Mouse (Mus musculus) forebrain, postnatal 0 days (tissue): ENCODE measurements around the gene Aipl1. TPM values are rescaled to one million over a fixed set of nuclear protein-coding genes. Genes with fewer than 3 reads are reported as not detected.

Source experiments
- ATAC-seq: fragments of 200-750 bp; cut with Nextera tagmentation; 2 replicates; pipeline ENCODE4 v1.8.0; 2017; ENCODE audit warnings: mild to moderate bottlenecking, moderate library complexity
- DNase-seq: peaks from one replicate; pipeline ENCODE4 v3.0.0-alpha.2; 2015
- H3K27ac ChIP-seq: fragments of 300-500 bp; sonication (generic); 2 replicates; pipeline ENCODE4 v1.5.1; 2014; ENCODE audit warnings: low read depth, mild to moderate bottlenecking, antibody characterized with exemption, low read length, moderate library complexity, mixed read lengths
- H3K27me3 ChIP-seq: fragments of 300-500 bp; sonication (generic); 2 replicates; pipeline ENCODE4 v1.6.1; 2014; ENCODE audit warnings: mild to moderate bottlenecking, low read length, mixed read lengths; ENCODE audit not compliant: insufficient read depth
- H3K36me3 ChIP-seq: fragments of 300-500 bp; sonication (generic); 2 replicates; pipeline ENCODE4 v1.6.1; 2014; ENCODE audit warnings: mild to moderate bottlenecking, moderate library complexity; ENCODE audit not compliant: insufficient read depth
- H3K4me1 ChIP-seq: fragments of 300-500 bp; sonication (generic); 2 replicates; pipeline ENCODE4 v1.6.1; 2014; ENCODE audit warnings: antibody characterized with exemption; ENCODE audit not compliant: insufficient read depth
- H3K4me2 ChIP-seq: fragments of 300-500 bp; sonication (generic); 2 replicates; pipeline ENCODE4 v1.6.1; 2014; ENCODE audit warnings: low read depth, mild to moderate bottlenecking, moderate library complexity
- H3K4me3 ChIP-seq: fragments of 300-500 bp; sonication (generic); 2 replicates; pipeline ENCODE4 v1.5.1; 2014; ENCODE audit warnings: low read depth, low read length, mixed read lengths
- H3K9ac ChIP-seq: fragments of 300-500 bp; sonication (generic); 2 replicates; pipeline ENCODE4 v1.6.1; 2014; ENCODE audit warnings: mild to moderate bottlenecking
- H3K9me3 ChIP-seq: fragments of 300-500 bp; sonication (generic); 2 replicates; pipeline ENCODE4 v1.6.1; 2016; ENCODE audit warnings: low read length
- CTCF ChIP-seq: sonication (generic); IDR thresholded peaks from 2 replicates; pipeline ENCODE4 v1.5.1; 2016; ENCODE audit warnings: antibody characterized with exemption, control low read depth, low read depth
- WGBS: fragments of 180-500 bp; shearing (Covaris S2); extraction: QIAGEN DNeasy Blood & Tissue Kit; methylation state at CpG from one replicate; pipeline ENCODE4 v1.1.7; 2014; 5-methylcytosine and 5-hydroxymethylcytosine counted together
- polyA plus RNA-seq: library from polyadenylated mRNA; unstranded; fragments of >200 nt; fragmentation: Nextera tagmentation; extraction: Ambion mirVana; gene quantifications from 2 replicates; pipeline ENCODE4 v1.2.1, GENCODE M21; 2015
- total RNA-seq: library from RNA; depleted of rRNA; stranded (reverse); fragments of >200 nt; gene quantifications from 2 replicates; pipeline ENCODE4 v1.2.3, GENCODE M21; 2014

Aipl1 gene
- total and polyA plus RNA-seq, 2 experiments from 2014 or later: 0.19 to 0.23 TPM

- Histone ChIP-seq H3K27me3 (no peaks in the 10 kb centered on the region), H3K4me2 (no peak overlapping the region), H3K27ac (no peak overlapping the region), H3K36me3 (no peaks in the 10 kb centered on the region; the same call in 1 of the 2 replicates), H3K4me1 (no peaks in the 10 kb centered on the region), H3K4me3 (no peak overlapping the region), H3K9ac (no peak overlapping the region), H3K9me3 (no peaks in the 10 kb centered on the region)
- DNase-seq (no peak), ATAC-seq (no peak)
- WGBS: 81% methylated on average over 13 of the region's 13 CpGs
- TF ChIP-seq CTCF: no peak
Measured at GRCm38 (mm10) chr11:72074230-72074629, 36.9 kb upstream of the Aipl1 start.

DNA sequence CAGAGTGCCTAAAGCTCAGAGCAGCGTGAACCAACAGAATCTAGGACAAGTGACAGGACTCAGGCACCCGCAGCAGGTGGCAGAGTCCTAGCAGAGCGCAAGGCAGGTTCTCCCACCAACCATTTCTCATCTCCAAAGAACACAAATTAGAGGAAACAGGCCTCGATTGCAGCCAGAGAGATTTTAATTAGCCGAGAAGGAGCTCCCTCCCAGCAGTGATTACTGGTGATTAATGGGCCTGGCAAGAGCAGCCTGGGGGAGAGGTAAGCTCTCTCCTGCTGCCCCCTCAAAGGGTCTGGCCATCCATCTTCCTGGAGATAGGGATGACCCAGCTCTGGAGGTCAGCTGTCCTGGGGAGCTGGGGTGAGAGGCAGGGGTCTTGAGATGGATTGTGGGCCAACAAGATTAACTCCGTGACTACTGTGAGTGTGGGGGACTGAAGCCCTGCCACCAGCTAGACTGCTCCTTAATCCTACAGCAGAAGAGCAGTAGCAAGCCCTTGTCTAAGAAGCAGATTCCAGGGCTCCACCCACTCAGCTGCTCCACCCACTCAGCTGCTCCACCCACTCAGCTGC, 35.1 kb upstream of the Aipl1 start:
- peaks cover 6% of the 10 kb centered on the region; the same call in 1 of the 2 replicates for H3K4me1 ChIP-seq
- H3K4me2 ChIP-seq: no peak overlapping the region
- no peak overlapping the region for H3K27ac ChIP-seq
- H3K9me3 ChIP-seq: no peaks in the 10 kb centered on the region
- TF ChIP-seq CTCF: no peak
- DNase-seq: peak; percentile 8
- WGBS: 36% methylated on average over 6 of the region's 6 CpGs
- no peaks in the 10 kb centered on the region for H3K27me3 ChIP-seq
- H3K36me3 ChIP-seq: no peaks in the 10 kb centered on the region; the same call in 1 of the 2 replicates
- H3K9ac ChIP-seq: no peak overlapping the region
- ATAC-seq: no peak
- H3K4me3 ChIP-seq: no peak overlapping the region

GRCm38 (mm10) chr11:72070733-72071132, 33.4 kb upstream of the Aipl1 start:
- Histone ChIP-seq H3K27ac (no peak overlapping the region), H3K4me3 (no peak overlapping the region), H3K4me2 (no peak overlapping the region), H3K4me1 (peaks cover 10% of the 10 kb centered on the region), H3K27me3 (no peaks in the 10 kb centered on the region), H3K9ac (no peak overlapping the region), H3K36me3 (no peaks in the 10 kb centered on the region; the same call in 1 of the 2 replicates), H3K9me3 (no peaks in the 10 kb centered on the region)
- TF ChIP-seq CTCF: no peak
- no peak for DNase-seq
- ATAC-seq: no peak
- 91% methylated on average over 9 of the region's 9 CpGs for WGBS

GRCm38 (mm10) chr11:72068026-72068425, 30.7 kb upstream of the Aipl1 start:
- Histone ChIP-seq H3K4me3 (no peak overlapping the region), H3K36me3 (no peaks in the 10 kb centered on the region), H3K27ac (no peak overlapping the region), H3K9ac (no peak overlapping the region), H3K27me3 (no peaks in the 10 kb centered on the region), H3K4me2 (no peak overlapping the region), H3K9me3 (peaks cover 11% of the 10 kb centered on the region; the same call in 1 of the 2 replicates), H3K4me1 (peaks cover 10% of the 10 kb centered on the region)
- TF ChIP-seq CTCF: no peak
- WGBS: 35% methylated on average over 7 of the region's 7 CpGs
- peak; percentile 78 for ATAC-seq
- DNase-seq: peak; percentile 80

DNA sequence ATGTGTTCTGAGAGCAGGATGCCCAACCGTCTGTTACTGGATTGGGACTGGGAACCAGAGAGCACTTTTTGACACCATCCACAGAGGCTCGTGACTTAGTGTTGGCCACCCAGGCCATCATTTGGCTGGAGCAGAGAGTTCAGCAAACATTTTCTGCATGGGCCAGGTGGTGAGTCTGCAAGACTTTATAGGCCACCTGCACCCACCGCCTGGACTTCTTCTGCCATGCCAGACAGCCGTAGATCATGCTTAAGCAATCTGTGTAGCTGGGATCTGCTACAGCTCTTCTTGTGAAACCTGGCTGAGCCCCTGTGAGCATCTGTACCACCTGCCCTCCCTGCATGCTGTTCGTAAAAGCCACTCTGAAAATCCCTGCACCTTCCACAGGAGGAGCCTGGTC, 30.0 kb upstream of the Aipl1 start:
- Histone ChIP-seq H3K27me3 (no peaks in the 10 kb centered on the region), H3K4me2 (no peak overlapping the region), H3K9me3 (peaks cover 11% of the 10 kb centered on the region; the same call in 1 of the 2 replicates), H3K36me3 (no peaks in the 10 kb centered on the region), H3K4me1 (peaks cover 10% of the 10 kb centered on the region), H3K9ac (no peak overlapping the region), H3K27ac (no peak overlapping the region; the same call in 1 of the 2 replicates), H3K4me3 (no peak overlapping the region)
- TF ChIP-seq CTCF: no peak
- 68% methylated on average over 5 of the region's 5 CpGs for WGBS
- DNase-seq (peak; percentile 52), ATAC-seq (no peak)

DNA sequence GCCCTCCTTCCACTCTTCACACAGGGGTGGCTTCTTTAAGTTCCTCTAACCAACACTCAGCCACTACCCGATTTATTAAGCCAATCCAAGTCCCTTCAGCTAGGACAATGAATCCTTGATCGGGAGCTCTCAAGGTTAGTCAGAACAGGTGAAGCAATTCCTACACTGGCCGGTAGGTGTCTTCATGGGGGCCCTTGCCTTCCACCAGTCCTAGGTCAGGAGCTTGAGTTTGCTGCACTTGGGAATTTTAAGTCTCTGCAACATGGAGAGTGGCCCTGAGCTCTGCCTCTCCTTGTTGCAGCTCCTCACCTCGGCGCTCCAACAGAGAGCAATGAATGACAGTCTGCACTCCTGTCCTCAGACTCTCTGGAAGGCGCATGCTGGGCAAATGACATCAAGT, 29.0 kb upstream of the Aipl1 start:
- H3K4me3 ChIP-seq: no peak overlapping the region
- peak; percentile 52 for TF ChIP-seq CTCF
- no peak overlapping the region for H3K9ac ChIP-seq
- DNase-seq (no peak), ATAC-seq (no peak)
- peaks cover 11% of the 10 kb centered on the region; the same call in 1 of the 2 replicates for H3K9me3 ChIP-seq
- H3K4me1 ChIP-seq: peaks cover 10% of the 10 kb centered on the region
- H3K27me3 ChIP-seq: no peaks in the 10 kb centered on the region
- H3K36me3 ChIP-seq: no peaks in the 10 kb centered on the region
- WGBS: 40% methylated on average over 6 of the region's 6 CpGs
- no peak overlapping the region for H3K27ac ChIP-seq
- no peak overlapping the region for H3K4me2 ChIP-seq

DNA sequence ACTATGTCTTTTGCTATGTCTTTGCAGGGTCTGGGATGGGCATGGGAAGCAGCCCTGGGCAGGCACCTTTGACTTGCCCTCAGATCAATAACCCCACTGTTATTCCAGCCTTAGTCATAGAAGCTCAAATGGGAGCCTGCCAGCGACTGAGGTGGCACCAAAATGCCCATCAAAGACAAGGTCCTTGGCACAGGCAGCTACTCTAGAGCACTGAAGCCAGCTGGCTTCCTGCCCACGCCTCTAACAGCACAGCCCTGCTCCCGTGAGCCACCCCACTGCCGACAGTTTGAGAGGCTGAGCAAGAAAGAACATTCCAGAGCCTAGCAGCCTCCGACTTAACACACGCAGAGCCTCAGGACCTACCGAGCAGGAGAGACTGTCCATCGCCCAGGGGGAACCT, 27.8 kb upstream of the Aipl1 start:
- TF ChIP-seq CTCF: no peak
- DNase-seq (peak; percentile 83), ATAC-seq (peak; percentile 67)
- no peaks in the 10 kb centered on the region for H3K36me3 ChIP-seq
- peaks cover 10% of the 10 kb centered on the region for H3K4me1 ChIP-seq
- H3K4me2 ChIP-seq: no peak overlapping the region
- H3K27me3 ChIP-seq: no peaks in the 10 kb centered on the region
- no peak overlapping the region for H3K9ac ChIP-seq
- whole genome bisulfite sequencing: 43% methylated on average over 8 of the region's 8 CpGs
- H3K4me3 ChIP-seq: no peak overlapping the region
- H3K9me3 ChIP-seq: peaks cover 11% of the 10 kb centered on the region; the same call in 1 of the 2 replicates
- no peak overlapping the region for H3K27ac ChIP-seq
